Mouse (Mus musculus) ovary, postnatal 36 days (tissue): ENCODE results near the gene Dusp2.

Source experiments
- DNase-seq: peaks from one replicate; pipeline ENCODE4 v3.0.0; 2022; ENCODE audit warnings: low spot score, mixed read lengths

Gene Dusp2

DNA sequence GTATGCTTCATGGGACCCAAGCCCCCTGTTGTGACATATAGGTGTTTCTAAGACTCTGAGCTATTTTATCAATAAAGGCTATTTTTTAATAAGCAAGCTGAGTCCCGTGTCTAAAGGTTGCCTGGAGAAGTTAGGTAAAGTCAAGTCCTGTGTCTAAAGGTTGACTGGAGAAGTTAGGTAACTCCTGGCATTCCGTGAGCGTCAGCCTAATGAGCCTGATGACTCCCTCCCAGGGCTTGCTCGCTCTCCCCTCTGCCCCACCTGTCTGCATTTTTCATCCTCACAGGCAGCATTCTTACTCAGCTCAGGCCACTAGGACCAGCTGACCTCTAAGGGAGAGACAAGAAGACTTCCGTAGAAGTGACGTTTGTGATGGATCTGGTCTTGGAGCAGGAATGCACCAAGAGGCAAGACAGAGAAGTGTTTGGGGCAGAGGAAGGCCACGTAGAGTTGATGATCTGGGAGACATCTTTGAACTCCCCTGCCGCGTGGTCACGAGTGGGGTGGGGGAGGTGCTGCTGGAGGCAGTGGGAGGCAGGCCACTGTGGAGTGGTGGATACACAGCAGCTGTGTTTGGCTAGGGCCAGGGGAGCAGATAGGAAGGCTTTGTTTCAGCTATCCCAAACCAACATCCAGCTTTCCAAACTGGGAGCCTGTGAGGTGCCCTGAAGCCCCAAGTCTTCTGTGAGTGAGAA is 31.3 kb downstream of the Dusp2 start:
- DNase-seq, result no peak

DNA sequence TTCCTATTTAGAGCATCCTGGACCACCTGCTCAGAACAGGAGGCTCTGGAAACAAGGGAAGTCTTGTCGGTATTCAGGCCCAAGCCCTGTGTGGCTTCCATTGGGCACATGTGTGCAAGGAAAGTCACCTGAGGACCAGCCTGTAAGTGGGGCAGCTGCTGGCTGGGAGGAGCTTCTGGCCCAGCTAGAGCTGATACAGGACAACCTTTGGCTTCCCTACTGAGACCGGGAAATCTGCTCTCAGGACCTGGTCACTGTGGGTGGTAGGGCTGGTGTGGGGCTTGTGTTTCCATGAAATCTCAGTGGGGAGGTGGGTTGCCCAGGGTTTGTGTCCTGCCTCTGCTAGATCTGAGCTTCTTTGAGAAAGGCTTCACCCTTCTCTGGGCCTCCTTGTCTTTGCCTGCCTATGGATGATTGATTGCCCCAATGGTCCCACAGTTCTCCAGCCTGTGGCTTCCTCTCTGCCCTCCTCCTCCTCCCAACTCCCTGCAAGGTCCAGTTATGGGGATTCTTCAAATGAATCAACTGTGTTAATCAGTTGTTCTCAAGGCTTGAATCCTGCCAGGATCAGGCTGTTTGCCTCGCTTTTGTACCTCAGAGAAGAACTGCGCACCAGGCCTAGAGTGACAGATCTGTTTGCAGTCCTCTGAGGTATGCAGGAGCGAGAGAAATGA is 33.9 kb downstream of the Dusp2 start:
- DNase-seq, result no peak

GRCm38 (mm10) chr2:127370561-127371483 is 34.9 kb downstream of the Dusp2 start:
- DNase-seq, result no peak

DNA sequence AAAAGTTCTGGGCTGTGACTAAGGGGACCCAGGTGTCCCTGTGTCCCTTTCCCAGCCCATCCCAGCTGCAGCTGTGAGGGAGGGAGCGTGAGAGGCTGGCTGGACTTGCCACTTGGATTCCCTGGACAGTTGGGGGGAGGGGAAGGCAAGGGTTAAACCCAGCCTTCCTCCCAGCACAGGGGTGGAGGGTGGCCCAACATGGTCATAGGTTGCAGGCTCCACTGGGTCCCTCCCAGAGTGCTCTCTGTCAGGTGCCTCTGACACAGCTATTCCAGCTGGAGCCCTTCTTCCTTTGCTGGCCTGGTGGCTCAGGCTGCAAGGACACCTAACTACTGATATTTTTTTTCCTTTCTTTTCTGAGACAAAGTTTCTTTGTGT is 35.5 kb downstream of the Dusp2 start:
- DNase-seq, result no peak

DNA sequence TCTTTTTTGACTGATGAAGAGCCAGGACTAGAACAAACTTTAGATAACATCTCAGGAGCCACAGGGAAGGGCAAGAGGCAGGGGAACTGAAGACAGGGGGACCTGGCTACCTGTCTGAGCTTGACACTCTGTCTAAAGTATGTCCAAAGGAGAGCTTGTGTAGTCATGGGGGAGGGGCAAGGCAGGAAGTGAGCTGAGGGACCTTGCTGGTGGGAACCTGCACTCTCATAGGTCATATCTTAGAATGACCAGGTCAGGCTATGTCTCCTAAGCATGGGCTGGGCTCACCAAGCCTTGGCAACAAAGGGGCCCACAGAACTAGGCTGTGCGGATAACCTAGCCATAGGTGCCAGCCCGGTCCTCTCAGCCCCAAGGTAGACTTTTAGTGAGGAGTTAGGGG is 36.1 kb downstream of the Dusp2 start:
- no peak for DNase-seq

- DNase-seq, result no peak
Observed at GRCm38 (mm10) chr2:127374131-127374530, 38.2 kb downstream of the Dusp2 start.

GRCm38 (mm10) chr2:127375087-127375486 is 39.1 kb downstream of the Dusp2 start:
- no peak for DNase-seq

DNA sequence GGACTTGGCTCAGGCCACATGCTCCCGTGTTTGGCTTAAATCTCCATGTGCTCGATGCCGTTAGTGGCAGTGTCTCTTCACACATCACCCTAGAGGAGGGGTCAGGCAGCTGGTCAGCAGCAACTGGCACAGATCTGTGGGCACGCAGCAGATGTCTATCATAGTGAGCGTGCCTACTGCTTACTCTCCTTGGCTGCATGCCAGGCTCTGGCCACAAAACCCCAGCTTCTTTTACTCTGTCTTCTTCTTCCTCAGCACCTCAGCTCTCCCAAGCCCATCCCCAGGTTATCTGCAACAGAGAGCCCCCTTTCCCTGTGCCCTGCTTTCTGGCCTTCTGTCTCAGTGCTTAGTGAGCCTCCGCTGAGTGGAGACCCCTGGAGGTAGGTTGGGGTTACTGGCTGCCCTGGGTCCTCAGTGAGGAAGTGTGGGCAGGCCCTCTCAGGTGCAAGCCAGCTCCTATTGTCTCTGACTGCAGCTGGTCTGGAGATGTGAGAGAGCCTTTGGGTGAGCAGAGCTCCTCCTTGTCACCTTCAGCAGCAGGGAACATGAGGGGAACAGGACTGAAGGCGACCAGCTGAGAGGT is 39.9 kb downstream of the Dusp2 start:
- DNase-seq, result no peak

- no peak for DNase-seq
Observed at GRCm38 (mm10) chr2:127376423-127377051, 40.6 kb downstream of the Dusp2 start.

- no peak for DNase-seq
Observed at GRCm38 (mm10) chr2:127377942-127378610, 42.1 kb downstream of the Dusp2 start.

DNA sequence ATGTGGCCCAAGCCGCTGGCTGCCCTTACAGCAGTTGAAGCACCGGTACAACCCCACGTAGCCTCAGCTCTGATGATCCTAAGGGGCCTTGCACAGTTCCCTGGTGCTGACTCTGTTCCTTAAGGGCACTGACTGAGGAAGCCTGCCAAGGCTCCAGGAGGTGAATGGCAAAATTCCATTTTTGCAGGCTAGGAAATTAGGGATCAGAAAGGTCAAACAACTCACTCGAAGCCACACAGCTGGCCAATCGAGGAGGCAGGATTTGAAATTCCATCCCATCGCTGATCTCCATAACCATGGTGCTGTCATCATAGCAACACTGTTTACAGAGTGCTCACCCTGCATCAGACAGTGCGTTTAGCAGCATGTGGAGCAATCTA is 42.6 kb downstream of the Dusp2 start:
- no peak for DNase-seq

DNA sequence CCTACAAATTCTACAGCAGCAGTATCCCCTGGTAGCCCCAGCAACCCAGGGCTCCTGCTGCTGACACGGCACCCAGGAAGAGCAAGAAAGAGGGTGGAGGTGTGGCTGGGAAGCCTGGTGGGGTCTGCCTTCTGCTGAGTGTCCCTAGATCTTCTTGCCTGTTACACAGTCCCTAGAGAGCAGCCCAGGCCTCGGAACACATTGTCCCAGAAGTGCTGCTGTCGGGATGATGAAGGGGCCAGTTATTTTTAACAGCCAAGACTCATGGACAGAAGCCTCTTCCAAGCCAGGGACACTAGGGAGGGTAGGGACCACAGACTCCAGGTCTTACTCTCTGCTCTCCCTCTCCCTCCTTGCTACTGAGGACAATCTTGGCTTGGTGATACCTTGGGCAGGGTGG is 43.3 kb downstream of the Dusp2 start:
- no peak for DNase-seq

DNA sequence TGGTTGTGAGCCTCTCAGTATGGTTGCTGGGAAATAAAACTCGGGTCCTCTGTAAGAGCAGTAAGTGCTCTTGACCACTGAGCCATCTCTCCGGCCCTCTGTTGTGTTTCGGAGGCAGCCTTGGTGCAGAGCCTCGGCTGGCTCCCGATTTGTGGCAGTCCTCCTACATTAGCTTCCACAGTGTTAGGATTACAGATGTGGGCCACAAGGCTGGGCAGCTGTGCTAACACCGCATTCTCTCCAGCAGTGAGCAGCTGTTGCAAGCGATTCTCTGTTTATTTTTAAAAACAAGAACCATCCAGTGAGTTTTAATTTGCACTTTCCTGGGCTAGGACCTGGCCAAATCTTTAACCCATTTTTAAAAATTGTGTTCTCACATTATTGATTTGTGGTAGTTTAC is 47.9 kb downstream of the Dusp2 start:
- DNase-seq, result no peak

DNA sequence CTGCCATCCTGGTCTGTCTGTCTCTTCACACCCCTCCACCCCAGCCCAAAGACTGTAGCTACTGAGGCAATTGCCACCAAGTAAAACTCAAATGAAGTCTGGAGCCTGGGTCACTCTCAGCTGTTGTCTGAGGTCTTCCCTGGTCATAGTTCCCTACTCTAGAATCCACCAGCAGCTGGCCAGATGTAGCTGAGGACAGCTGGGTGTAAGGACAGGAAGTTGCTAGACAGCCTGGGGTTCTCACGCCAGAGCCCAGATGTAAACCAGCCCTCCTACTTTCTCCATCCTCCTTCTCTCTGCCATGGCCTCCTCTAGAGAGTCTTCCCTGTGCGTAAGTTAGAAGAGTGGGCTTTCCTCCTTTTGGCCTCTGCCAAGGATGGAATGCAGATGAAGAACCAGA is 51.6 kb downstream of the Dusp2 start:
- no peak for DNase-seq
